ENCODE assay signal across 28 mouse cellular contexts in the genomic region with DNA sequence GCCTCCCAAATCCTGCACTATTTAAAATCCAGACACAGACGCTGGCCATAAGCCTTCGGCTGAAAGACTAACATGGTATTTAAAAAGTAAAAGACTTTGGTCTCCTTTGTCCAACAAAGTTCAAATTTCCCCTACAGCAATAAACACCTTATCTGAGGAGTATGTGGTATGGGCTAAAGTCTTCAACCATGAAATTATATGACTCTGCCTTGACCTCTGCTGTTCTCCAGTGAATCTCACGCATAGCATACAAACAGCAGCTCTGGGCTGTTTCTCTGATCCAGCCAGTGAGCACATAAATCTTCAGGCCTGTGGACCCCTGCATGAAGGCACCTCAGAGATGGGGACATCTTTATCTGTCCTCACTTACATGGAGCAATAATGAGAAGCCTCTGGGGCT.
"Had no signal": no experiment of that assay in that cellular context is flagged by ENCODE, and none has a peak within 500 bp of the region (broad histone marks: within the 10 kb centered on the region; RNA-seq: fewer than 3 reads in every experiment).

No protein-coding gene starts in this region.

- H3K4me1 ChIP-seq: embryonic facial prominence, embryonic 10.5 days; embryonic facial prominence, embryonic 12.5 days; embryonic facial prominence, embryonic 13.5 days; embryonic facial prominence, embryonic 15.5 days; forebrain, embryonic 10.5 days; forebrain, embryonic 12.5 days; forebrain, embryonic 13.5 days; forebrain, embryonic 15.5 days had no signal

- H3K36me3 ChIP-seq: embryonic facial prominence, embryonic 10.5 days; embryonic facial prominence, embryonic 12.5 days; embryonic facial prominence, embryonic 13.5 days; embryonic facial prominence, embryonic 15.5 days; forebrain, embryonic 10.5 days; forebrain, embryonic 12.5 days; forebrain, embryonic 15.5 days had no signal

- H3K27ac ChIP-seq: embryonic facial prominence, embryonic 10.5 days; embryonic facial prominence, embryonic 12.5 days; embryonic facial prominence, embryonic 13.5 days; embryonic facial prominence, embryonic 15.5 days; forebrain, embryonic 10.5 days; forebrain, embryonic 12.5 days; forebrain, embryonic 13.5 days; forebrain, embryonic 15.5 days; gastrocnemius, adult 2 months had no signal

- DNase-seq: cerebellum, adult 2 months; cerebellum, adult 8-10 months; cerebellum, adult 9-10 months; cerebellum, adult 9-11 months; cerebellum, postnatal 10 days; cerebellum, postnatal 14 days; cerebellum, postnatal 25 days; cerebellum, postnatal 36 days; embryo, embryonic 11 days; forebrain, postnatal 0 days; gastrocnemius, adult 2 months; gastrocnemius, postnatal 10 days; gastrocnemius, postnatal 14 days; gastrocnemius, postnatal 25 days; gastrocnemius, postnatal 36 days; heart, adult 11 months; heart, adult 18-20 months had no signal

- ATAC-seq: forebrain, embryonic 13.5 days; forebrain, embryonic 14.5 days; forebrain, embryonic 15.5 days; forebrain, embryonic 16.5 days; forebrain, postnatal 0 days had no signal

- H3K9ac ChIP-seq: embryonic facial prominence, embryonic 12.5 days; embryonic facial prominence, embryonic 13.5 days; embryonic facial prominence, embryonic 15.5 days; forebrain, embryonic 12.5 days; forebrain, embryonic 13.5 days; forebrain, embryonic 15.5 days; forebrain, postnatal 0 days had no signal

- H3K4me2 ChIP-seq: embryonic facial prominence, embryonic 12.5 days; embryonic facial prominence, embryonic 13.5 days; embryonic facial prominence, embryonic 15.5 days; forebrain, embryonic 12.5 days; forebrain, embryonic 13.5 days; forebrain, embryonic 15.5 days had no signal

- H3K27me3 ChIP-seq: embryonic facial prominence, embryonic 12.5 days; embryonic facial prominence, embryonic 13.5 days; embryonic facial prominence, embryonic 15.5 days; forebrain, embryonic 12.5 days; forebrain, embryonic 13.5 days; forebrain, embryonic 15.5 days had no signal

- H3K9me3 ChIP-seq: embryonic facial prominence, embryonic 10.5 days; embryonic facial prominence, embryonic 12.5 days; embryonic facial prominence, embryonic 13.5 days; embryonic facial prominence, embryonic 15.5 days; forebrain, embryonic 10.5 days; forebrain, embryonic 12.5 days; forebrain, embryonic 13.5 days; forebrain, embryonic 15.5 days had no signal

- H3K4me3 ChIP-seq: embryonic facial prominence, embryonic 10.5 days; embryonic facial prominence, embryonic 12.5 days; embryonic facial prominence, embryonic 13.5 days; embryonic facial prominence, embryonic 15.5 days; erythroblast, embryonic 14.5 days; forebrain, embryonic 10.5 days; forebrain, embryonic 12.5 days; forebrain, embryonic 13.5 days; forebrain, embryonic 15.5 days; gastrocnemius, adult 2 months had no signal
